ENCODE assay signal across 21 mouse cellular contexts in the genomic region with DNA sequence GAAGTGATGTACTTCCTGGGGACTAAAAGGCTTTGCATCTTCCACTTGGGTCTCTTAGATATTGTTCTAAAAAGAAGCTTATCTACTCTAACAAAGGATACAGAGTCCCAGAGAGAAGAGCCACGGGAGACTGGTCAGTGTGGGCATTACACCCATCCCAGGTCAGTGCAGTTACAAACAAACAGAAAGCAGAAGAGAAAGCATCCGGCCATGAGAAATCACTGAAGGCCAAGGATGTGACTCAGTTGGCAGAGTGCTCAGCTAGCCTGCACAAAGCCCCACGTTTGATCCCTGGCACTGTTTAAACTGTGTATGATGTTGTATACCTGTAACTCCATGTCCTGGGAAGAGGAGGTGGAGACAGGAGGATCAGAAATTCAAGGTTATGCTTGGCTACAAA. TPM values are rescaled to one million over a fixed set of nuclear protein-coding genes. Genes with fewer than 3 reads are reported as not detected.
A peak's percentile ranks its signal among the peaks of the same experiment; 100 is the strongest.
DNase-seq lines count a peak whose midpoint lies in the region; ATAC-seq lines count a peak whose summit lies in the region.
"Had no signal": no experiment of that assay in that cellular context is flagged by ENCODE, and none has a peak within 500 bp of the region (broad histone marks: within the 10 kb centered on the region; RNA-seq: fewer than 3 reads in every experiment).

No protein-coding gene starts in this region.

- peak; percentile 21 for DNase-seq in adrenal gland, postnatal 14 days
- no peak for DNase-seq in adrenal gland, postnatal 25 days
- DNase-seq in Muller cell, postnatal 12 days (ENCODE audit: inconsistent ontology term), result peak; percentile 49
- DNase-seq in cerebellum, adult 11 months, result no peak
- no peak for DNase-seq in cerebellum, postnatal 4 days (ENCODE audit: low spot score in 2 of 2)
- DNase-seq: cerebellum, adult 11-12 months; cerebellum, adult 9-10 months; cerebellum, postnatal 14 days; gastrocnemius, postnatal 10 days; gastrocnemius, postnatal 36 days; heart, postnatal 4 days; kidney, adult 18-20 months; kidney, adult 9 months had no signal

- peak; percentile 73 for ATAC-seq in megakaryocyte, adult 5-6 weeks (ENCODE audit: poor library complexity, severe bottlenecking)
- ATAC-seq: CD4-positive, CD25-positive, alpha-beta regulatory T cell, adult 4 months; forebrain, embryonic 14.5 days; hindbrain, postnatal 0 days; inflammation-experienced regulatory T-cells, adult 6 months; intestine, embryonic 16.5 days; Patski had no signal

RNA-seq across cellular contexts. Expression of a gene that starts 30.2 kb away (rescaled TPM):
- 6.9 and 13.1 TPM in 2 replicates for total RNA-seq in adrenal gland, postnatal 14 days (2021)
- 2.2 and 3.3 TPM in 2 replicates for total RNA-seq in adrenal gland, postnatal 25 days (2021)
- total RNA-seq in megakaryocyte, adult 5-6 weeks (2015), result 2.8 and 2.9 TPM in 2 replicates
- total RNA-seq in megakaryocyte, adult 5-6 weeks (2017), result 0.15 and 4.8 TPM in 2 replicates

RNA-seq across cellular contexts. Expression of a gene that starts 30.4 kb away (rescaled TPM):
- 0.15 and 0.49 TPM in 2 replicates for total RNA-seq in adrenal gland, postnatal 14 days (2021)
- 0.24 TPM in 1 of 2 replicates, not detected in the other for total RNA-seq in adrenal gland, postnatal 25 days (2021)
- total RNA-seq in megakaryocyte, adult 5-6 weeks (2015), result 4.7 and 5.4 TPM in 2 replicates
- 4.3 and 6.4 TPM in 2 replicates for total RNA-seq in megakaryocyte, adult 5-6 weeks (2017)
- total RNA-seq: heart, adult 18-20 months had no signal

Comparison
In these comparisons a context has a peak if more than half of its experiments do, and no peak if none do; other contexts are left out.
1. DNase-seq: peak in adrenal gland, postnatal 14 days (single experiment) and Muller cell, postnatal 12 days (single experiment); none in adrenal gland, postnatal 25 days (single experiment), cerebellum, adult 11 months (single experiment) and cerebellum, postnatal 4 days (0 of 2).